Mouse (Mus musculus) erythroblast, embryonic 14.5 days (primary cell): Measurements from ENCODE around the gene Rnf213.

ENCODE experiments used
- GATA1 ChIP-seq: IDR thresholded peaks from 2 replicates; pipeline ENCODE4 v1.6.1; 2012; ENCODE audit warnings: low read length, inconsistent platforms, mixed read lengths
- TAL1 ChIP-seq: IDR thresholded peaks from 3 replicates; pipeline ENCODE4 v1.6.1; 2012; ENCODE audit warnings: low read length, inconsistent platforms, mixed read lengths

DNA sequence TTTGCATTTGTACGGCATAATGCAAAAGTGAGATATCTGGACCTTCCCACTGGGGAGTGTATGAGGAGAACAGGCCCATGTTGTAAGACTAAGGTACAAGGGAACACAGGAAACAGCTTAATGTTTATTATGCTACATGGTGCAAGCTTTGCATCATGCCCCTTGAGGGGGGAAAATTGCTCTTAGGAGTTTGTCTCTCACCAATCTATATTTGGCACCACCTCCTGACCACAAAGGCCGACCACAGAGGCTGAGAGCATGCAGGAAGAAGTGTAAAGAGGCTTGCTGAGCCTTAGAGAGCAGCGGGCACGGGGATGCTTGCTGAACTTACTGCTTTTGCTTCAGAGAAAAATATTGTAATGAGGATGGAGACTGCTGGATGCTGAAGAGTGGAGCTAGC, 8.0 kb upstream of the Rnf213 start:
- TF ChIP-seq GATA1 (no peak), TAL1 (no peak)
